Mouse (Mus musculus): ENCODE measurements at regions not wholly inside any gene's neighbourhood (a gene's known extent, or its start where the extent isn't known, plus 50 kb on each side); places are given as distances from the start of the nearest gene placed in this dataset.
"Not testable (repeated sequence)": the region's sequence is repeated elsewhere in the genome, so short reads cannot be mapped to it uniquely, and the experiment has no call there.

- 44% methylated on average over 1 of the region's 1 CpGs for WGBS (ENCODE audit: insufficient replicate concordance)
- Histone ChIP-seq H3K9ac (replicated peaks) (no peak overlapping the region), H3K4me3 (ENCODE audit: low read depth, low read length) (no peak overlapping the region), H3K27me3 (ENCODE audit: insufficient read depth, low read length) (0 out of 2 replicates have a peak, but pooled peaks cover 3% of the 10 kb centered on the region), H3K4me2 (ENCODE audit: low read depth, low read length) (no peak overlapping the region), H3K36me3 (replicated peaks; ENCODE audit: insufficient read depth, low read length) (no peaks in the 10 kb centered on the region), H3K9me3 (ENCODE audit: low read length) (no peaks in the 10 kb centered on the region), H3K27ac (ENCODE audit: low read depth) (no peak overlapping the region), H3K4me1 (ENCODE audit: insufficient read depth) (no peaks in the 10 kb centered on the region)
- no peak for ATAC-seq
- no peak for DNase-seq
- TF ChIP-seq EP300 (IDR thresholded peaks at IDR 0.05; ENCODE audit: low read depth): no peak
- peak; percentile 55 for TF ChIP-seq CTCF (IDR thresholded peaks at IDR 0.05; ENCODE audit: low read depth)
Observed at GRCm38 (mm10) chrX:94480748-94481147, 61.2 kb downstream of the Maged1 start.

GRCm38 (mm10) chrX:94467654-94468053, 74.3 kb downstream of the Maged1 start:
- not testable (repeated sequence) for H3K36me3 ChIP-seq (replicated peaks; ENCODE audit: insufficient read depth, low read length); DNase-seq; H3K4me2 ChIP-seq (ENCODE audit: low read depth, low read length); H3K27me3 ChIP-seq (ENCODE audit: insufficient read depth, low read length); H3K27ac ChIP-seq (ENCODE audit: low read depth); H3K9me3 ChIP-seq (ENCODE audit: low read length); H3K9ac ChIP-seq (replicated peaks); H3K4me3 ChIP-seq (ENCODE audit: low read depth, low read length); H3K4me1 ChIP-seq (ENCODE audit: insufficient read depth)
- ATAC-seq: peak; percentile 90
- WGBS (ENCODE audit: insufficient replicate concordance): no CpG with 5 or more reads among the region's 3 CpGs

Data from liver, postnatal 0 days (tissue).